Mouse (Mus musculus): ENCODE data around the gene Esrrg.

Esrrg gene

GRCm38 (mm10) chr1:187608261-187608921 is at the start of gene Esrrg:
Esrrg (plus strand) TSS chr1:187608791.
- in situ Hi-C loops (cut with MboI; ENCODE audit: low sequenced_read_pairs): no loop called here

GRCm38 (mm10) chr1:187583982-187584381 is 24.6 kb upstream of the Esrrg start:
- in situ Hi-C loops (cut with MboI; ENCODE audit: low sequenced_read_pairs): no loop called here

- in situ Hi-C loops (cut with MboI; ENCODE audit: low sequenced_read_pairs): no loop called here
Measured at GRCm38 (mm10) chr1:187586541-187587075, 22.0 kb upstream of the Esrrg start.

- in situ Hi-C loops (cut with MboI; ENCODE audit: low sequenced_read_pairs): no loop called here
Measured at GRCm38 (mm10) chr1:187602942-187603341, 5.6 kb upstream of the Esrrg start.

DNA sequence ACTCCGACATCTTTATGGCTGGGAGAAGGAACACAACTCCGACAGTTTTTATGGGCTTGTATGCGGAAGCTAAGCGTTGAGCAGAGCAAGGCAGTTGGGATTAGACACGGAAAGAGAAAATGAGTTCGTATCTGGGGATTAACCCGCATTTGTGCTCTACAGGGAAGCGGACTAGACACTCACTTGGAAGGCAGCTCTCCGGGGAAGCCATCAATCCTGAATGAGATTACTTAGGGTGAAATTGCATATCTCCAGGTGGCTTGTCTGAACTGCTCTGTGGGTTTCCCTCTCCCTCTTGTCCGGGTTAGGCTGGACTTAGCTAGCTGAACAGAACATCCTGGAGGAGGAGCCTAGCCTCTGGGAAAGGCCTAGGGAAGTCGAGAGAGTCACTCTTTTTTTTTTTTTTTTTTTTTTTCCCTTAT is 4.5 kb upstream of the Esrrg start:
- in situ Hi-C loops (cut with MboI; ENCODE audit: low sequenced_read_pairs): no loop called here

DNA sequence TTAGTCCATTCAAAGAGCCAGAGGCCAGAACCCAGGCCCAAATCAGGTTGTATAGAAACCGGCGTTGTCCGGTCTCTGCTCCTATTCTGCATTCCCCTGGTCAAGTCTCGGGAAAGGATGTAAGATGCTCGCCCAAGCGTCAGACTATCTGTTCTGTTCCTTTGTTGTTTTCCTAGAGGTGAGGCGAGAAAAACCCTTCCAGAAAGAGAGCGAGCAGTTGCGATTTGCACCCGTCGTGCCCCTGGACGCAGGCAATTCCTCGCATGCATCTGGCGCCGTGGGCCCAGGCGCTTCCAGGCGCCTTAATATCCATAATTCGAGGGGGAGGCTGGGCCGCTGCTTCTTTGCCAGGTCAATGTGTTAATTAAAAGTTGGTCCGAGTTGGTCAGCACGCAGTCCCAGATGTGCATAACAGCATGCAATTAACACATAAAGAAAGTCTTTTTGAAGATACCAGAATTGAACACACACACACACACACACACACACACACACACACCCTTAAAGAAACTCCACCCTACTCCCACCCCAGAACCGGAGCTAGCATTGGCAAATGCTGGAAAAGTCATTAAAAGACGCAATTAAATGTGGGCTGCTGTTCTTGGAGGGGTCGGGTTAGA is 3.8 kb upstream of the Esrrg start:
- in situ Hi-C loops (cut with MboI; ENCODE audit: low sequenced_read_pairs): no loop called here

DNA sequence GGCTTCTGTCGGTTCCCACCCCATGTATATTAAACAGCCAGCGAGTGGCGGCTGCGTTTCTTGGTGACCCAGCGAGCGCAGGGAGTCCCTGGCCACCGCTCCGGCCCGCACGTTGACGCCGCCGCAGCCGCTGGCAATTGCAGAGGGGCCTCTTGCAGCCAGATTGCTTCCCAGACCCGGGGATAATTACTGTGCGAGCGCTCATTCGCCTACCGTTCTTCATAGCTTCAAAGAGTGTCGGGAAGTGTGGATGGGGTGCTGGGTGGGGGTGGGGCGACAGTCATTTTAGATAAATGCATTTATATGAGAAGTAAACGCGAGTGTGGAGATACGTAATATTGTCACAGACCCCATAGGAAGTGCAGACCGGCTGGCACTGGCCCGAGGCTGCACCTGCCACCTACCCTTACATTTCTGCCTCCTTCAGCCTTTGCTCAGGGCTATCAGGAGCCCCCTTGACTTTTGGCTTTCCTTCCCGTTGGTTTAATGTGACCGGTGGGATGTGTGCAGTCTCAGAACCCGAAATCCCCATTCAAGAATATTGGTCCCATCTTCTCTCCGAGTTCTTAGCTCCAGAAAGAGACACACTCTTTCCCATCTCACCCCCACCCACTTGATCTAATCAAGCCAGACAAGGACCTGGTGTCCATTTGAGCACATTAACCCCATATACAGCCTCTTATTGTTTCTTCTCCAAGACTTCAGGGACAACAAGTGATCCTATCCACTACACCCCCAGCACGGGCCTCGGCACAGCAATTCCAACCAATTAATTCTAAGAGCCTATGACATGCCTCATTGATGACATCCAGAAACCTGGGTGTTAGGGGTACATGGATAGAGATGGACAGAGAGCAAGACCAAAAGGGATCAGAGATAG is 3.0 kb upstream of the Esrrg start:
- in situ Hi-C loops (cut with MboI; ENCODE audit: low sequenced_read_pairs): no loop called here

GRCm38 (mm10) chr1:187606271-187607040 is 2.1 kb upstream of the Esrrg start:
- in situ Hi-C loops (cut with MboI; ENCODE audit: low sequenced_read_pairs): no loop called here

- in situ Hi-C loops (cut with MboI; ENCODE audit: low sequenced_read_pairs): no loop called here
Measured at GRCm38 (mm10) chr1:187607065-187608047, 1.2 kb upstream of the Esrrg start.

DNA sequence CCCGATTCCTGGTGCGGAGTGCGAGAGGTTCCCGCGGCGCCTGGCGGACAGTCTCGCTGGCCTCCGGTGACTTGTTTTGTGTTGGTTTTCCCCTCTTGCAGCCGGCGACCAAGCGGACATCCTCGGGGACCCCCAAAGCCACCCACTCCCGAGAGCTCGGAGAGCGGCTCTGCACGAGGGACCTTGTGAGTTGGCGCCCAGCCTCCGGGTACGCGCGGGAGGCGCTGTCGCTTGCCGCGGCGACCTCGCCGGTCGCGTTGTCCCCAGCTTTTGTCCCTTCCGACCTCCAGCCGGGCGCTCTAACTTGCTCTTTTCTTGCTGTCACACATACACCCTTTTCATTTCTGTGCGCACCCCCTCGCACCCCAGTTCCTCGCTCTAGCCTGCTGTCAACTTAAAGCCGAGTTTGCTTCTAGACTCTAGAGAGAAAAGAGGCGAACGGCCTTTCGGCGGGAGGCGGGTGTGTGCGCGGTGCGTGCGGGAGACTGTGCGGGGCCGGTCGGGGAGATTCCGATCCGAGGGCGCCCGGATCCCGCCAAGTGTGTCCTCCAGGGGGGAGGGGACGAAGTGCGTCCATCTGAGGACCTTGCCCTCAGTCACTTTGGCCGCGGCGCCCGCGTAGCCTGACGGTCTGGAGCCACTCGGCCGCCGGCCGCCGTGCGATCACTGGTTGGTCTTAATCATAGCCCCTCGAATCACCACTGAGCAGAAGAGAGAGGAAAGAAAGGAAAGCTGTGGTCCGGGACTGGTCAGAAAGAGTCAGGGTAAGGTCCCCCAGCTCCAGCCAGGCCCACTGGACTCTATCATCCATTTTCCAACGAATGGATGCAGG is 646 bp downstream of the Esrrg start:
- in situ Hi-C loops (cut with MboI; ENCODE audit: low sequenced_read_pairs): no loop called here

GRCm38 (mm10) chr1:187609853-187610230 is 1.3 kb downstream of the Esrrg start:
- in situ Hi-C loops (cut with MboI; ENCODE audit: low sequenced_read_pairs): no loop called here

- in situ Hi-C loops (cut with MboI; ENCODE audit: low sequenced_read_pairs): no loop called here
Measured at GRCm38 (mm10) chr1:187610336-187610948, 1.9 kb downstream of the Esrrg start.

- in situ Hi-C loops (cut with MboI; ENCODE audit: low sequenced_read_pairs): no loop called here
Measured at GRCm38 (mm10) chr1:187611925-187612324, 3.3 kb downstream of the Esrrg start.

DNA sequence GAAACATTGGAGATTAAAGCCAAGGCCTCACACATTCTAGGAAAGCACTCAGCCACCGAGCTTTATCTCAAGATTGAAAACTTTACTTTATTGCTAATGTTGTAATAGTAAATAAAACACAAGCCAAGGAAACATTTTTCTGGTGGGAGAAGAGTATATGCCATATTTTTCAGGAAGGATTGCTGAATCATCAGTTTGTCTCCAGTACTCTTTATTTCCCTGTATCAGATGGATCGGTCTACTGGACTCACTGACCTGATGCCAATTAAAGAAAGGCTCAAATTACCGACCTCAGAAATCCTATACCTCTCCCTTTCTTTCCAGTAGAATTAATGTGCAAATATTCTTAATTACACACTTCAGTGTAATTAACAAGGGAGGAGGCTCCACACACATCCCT is 4.7 kb downstream of the Esrrg start:
- in situ Hi-C loops (cut with MboI; ENCODE audit: low sequenced_read_pairs): no loop called here

GRCm38 (mm10) chr1:187623981-187624380 is 15.4 kb downstream of the Esrrg start:
- in situ Hi-C loops (cut with MboI; ENCODE audit: low sequenced_read_pairs): no loop called here

GRCm38 (mm10) chr1:187630361-187630760 is 21.8 kb downstream of the Esrrg start:
- in situ Hi-C loops (cut with MboI; ENCODE audit: low sequenced_read_pairs): no loop called here

GRCm38 (mm10) chr1:187631486-187631885 is 22.9 kb downstream of the Esrrg start:
- in situ Hi-C loops (cut with MboI; ENCODE audit: low sequenced_read_pairs): no loop called here

DNA sequence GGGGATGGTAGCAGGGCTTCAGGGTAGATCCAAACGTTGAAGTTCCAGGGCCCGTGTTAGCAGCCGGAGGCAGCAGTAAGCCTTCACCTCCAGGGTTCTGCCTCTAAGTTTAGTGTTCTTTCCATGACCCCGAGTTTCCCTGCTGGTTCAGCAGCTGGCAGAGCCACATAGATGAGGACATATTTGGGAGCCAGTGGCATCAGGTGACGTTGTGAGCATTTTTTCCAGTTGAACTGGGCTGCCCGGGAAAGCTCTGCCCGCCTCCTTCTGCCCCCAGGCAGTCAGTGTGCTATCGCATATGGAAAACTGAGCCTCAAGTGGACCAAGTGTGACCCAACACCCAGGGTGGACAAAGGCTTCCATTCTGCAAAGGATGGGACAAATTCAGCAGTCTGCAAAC is 36.7 kb downstream of the Esrrg start:
- in situ Hi-C loops (cut with MboI; ENCODE audit: low sequenced_read_pairs): no loop called here

Measured in CH12F3 (cell line).